Mouse (Mus musculus) stomach, postnatal 0 days (tissue): ENCODE measurements around the gene Lrrtm4.

ENCODE experiments used
- CTCF ChIP-seq: IDR thresholded peaks from 2 replicates; pipeline ENCODE4 v1.5.1; 2016; ENCODE audit warnings: antibody characterized with exemption, low read depth, mild to moderate bottlenecking, moderate library complexity
- EP300 ChIP-seq: optimal IDR thresholded peaks from 2 replicates; pipeline ENCODE3; 2016; ENCODE audit warnings: antibody characterized with exemption

GRCm38 (mm10) chr6:80263972-80264371 is 245.3 kb downstream of the Lrrtm4 start:
- TF ChIP-seq CTCF: no peak
- TF ChIP-seq EP300: no peak
